Mouse (Mus musculus) heart, embryonic 12.5 days (tissue): ENCODE results near the gene Ano10. TPM values are rescaled to one million over a fixed set of nuclear protein-coding genes. Genes with fewer than 3 reads are reported as not detected.
"Not testable (repeated sequence)": the region's sequence is repeated elsewhere in the genome, so short reads cannot be mapped to it uniquely, and the experiment has no call there.

Source experiments
- ATAC-seq: fragments of 200-750 bp; cut with Nextera tagmentation; 2 replicates; pipeline ENCODE4 v1.8.0; 2017; ENCODE audit warnings: moderate TSS enrichment, moderate library complexity; ENCODE audit not compliant: insufficient number of reproducible peaks, low FRiP score
- H3K27ac ChIP-seq: fragments of 300-500 bp; sonication (generic); 2 replicates; pipeline ENCODE4 v1.5.1; 2016; ENCODE audit warnings: mild to moderate bottlenecking, moderate library complexity; ENCODE audit not compliant: poor library complexity, severe bottlenecking
- H3K27me3 ChIP-seq: fragments of 300-500 bp; sonication (generic); replicated peaks from 2 replicates; pipeline ENCODE4 v1.6.1; 2016; ENCODE audit warnings: mild to moderate bottlenecking, moderate library complexity
- H3K36me3 ChIP-seq: fragments of 300-500 bp; sonication (generic); 2 replicates; pipeline ENCODE4 v1.6.1; 2016; ENCODE audit warnings: mild to moderate bottlenecking, moderate library complexity
- H3K4me1 ChIP-seq: fragments of 300-500 bp; sonication (generic); replicated peaks from 2 replicates; pipeline ENCODE4 v1.6.1; 2016; ENCODE audit warnings: mild to moderate bottlenecking
- H3K4me2 ChIP-seq: fragments of 300-500 bp; sonication (generic); 2 replicates; pipeline ENCODE4 v1.6.1; 2016; ENCODE audit warnings: mild to moderate bottlenecking, moderate library complexity
- H3K4me3 ChIP-seq: fragments of 300-500 bp; sonication (generic); 2 replicates; pipeline ENCODE4 v1.5.1; 2016; ENCODE audit warnings: mild to moderate bottlenecking
- H3K9ac ChIP-seq: fragments of 300-500 bp; sonication (generic); 2 replicates; pipeline ENCODE4 v1.6.1; 2016; ENCODE audit warnings: mild to moderate bottlenecking, moderate library complexity
- H3K9me3 ChIP-seq: fragments of 300-500 bp; sonication (generic); replicated peaks from 2 replicates; pipeline ENCODE4 v1.6.1; 2016; ENCODE audit warnings: mild to moderate bottlenecking, moderate library complexity
- WGBS: fragments of 180-500 bp; shearing (Covaris S2); methylation state at CpG from one replicate; pipeline ENCODE4 v1.1.7; 2016; 5-methylcytosine and 5-hydroxymethylcytosine counted together
- polyA plus RNA-seq: library from polyadenylated mRNA; unstranded; fragments of >200 nt; fragmentation: Nextera tagmentation; extraction: Ambion mirVana; gene quantifications from 2 replicates; pipeline ENCODE4 v1.2.1, GENCODE M21; 2016

The Ano10 gene
- polyA plus RNA-seq, 1 experiment from 2014 or later, result 34.7 TPM

GRCm38 (mm10) chr9:122314386-122314785, 20.2 kb upstream of the Ano10 start:
- Histone ChIP-seq H3K4me1 (peaks cover 4% of the 10 kb centered on the region), H3K36me3 (no peaks in the 10 kb centered on the region), H3K4me3 (no peak overlapping the region), H3K4me2 (no peak overlapping the region), H3K9me3 (no peaks in the 10 kb centered on the region), H3K9ac (no peak overlapping the region), H3K27ac (no peak overlapping the region), H3K27me3 (no peaks in the 10 kb centered on the region)
- ATAC-seq, result no peak
- 85% methylated on average over 6 of the region's 6 CpGs for WGBS

GRCm38 (mm10) chr9:122313128-122313527, 18.9 kb upstream of the Ano10 start:
- H3K36me3 ChIP-seq, H3K27ac ChIP-seq, H3K4me1 ChIP-seq, H3K27me3 ChIP-seq, H3K9me3 ChIP-seq, H3K4me3 ChIP-seq, ATAC-seq, H3K9ac ChIP-seq, H3K4me2 ChIP-seq: not testable (repeated sequence)
- 61% methylated on average over 1 of the region's 1 CpGs for WGBS

- Histone ChIP-seq H3K9ac (no peak overlapping the region), H3K4me2 (no peak overlapping the region), H3K27ac (no peak overlapping the region), H3K36me3 (no peaks in the 10 kb centered on the region), H3K4me3 (no peak overlapping the region), H3K27me3 (no peaks in the 10 kb centered on the region), H3K9me3 (no peaks in the 10 kb centered on the region), H3K4me1 (peaks cover 7% of the 10 kb centered on the region)
- no peak for ATAC-seq
- WGBS, result 73% methylated on average over 7 of the region's 7 CpGs
Observed at GRCm38 (mm10) chr9:122312296-122312990, 18.2 kb upstream of the Ano10 start.

GRCm38 (mm10) chr9:122311051-122311760, 17.0 kb upstream of the Ano10 start:
- ATAC-seq, result peak; percentile 37; the same call in 1 of the 2 replicates
- H3K9me3 ChIP-seq, result no peaks in the 10 kb centered on the region
- H3K36me3 ChIP-seq, result no peaks in the 10 kb centered on the region
- H3K4me2 ChIP-seq, result peak overlapping the region; percentile 72
- H3K9ac ChIP-seq, result peak overlapping the region; percentile 81
- peaks cover 7% of the 10 kb centered on the region for H3K4me1 ChIP-seq
- H3K27me3 ChIP-seq, result no peaks in the 10 kb centered on the region
- WGBS, result 72% methylated on average over 7 of the region's 7 CpGs
- H3K27ac ChIP-seq, result no peak overlapping the region
- peak overlapping the region; percentile 58 for H3K4me3 ChIP-seq

GRCm38 (mm10) chr9:122310613-122311049, 16.4 kb upstream of the Ano10 start:
- peaks cover 7% of the 10 kb centered on the region for H3K4me1 ChIP-seq
- no peaks in the 10 kb centered on the region for H3K27me3 ChIP-seq
- H3K36me3 ChIP-seq, result no peaks in the 10 kb centered on the region
- peak overlapping the region; percentile 81 for H3K9ac ChIP-seq
- H3K27ac ChIP-seq, result no peak overlapping the region
- peak overlapping the region; percentile 72 for H3K4me2 ChIP-seq
- peak; percentile 80 for ATAC-seq
- 6% methylated on average over 18 of the region's 19 CpGs for WGBS
- no peaks in the 10 kb centered on the region for H3K9me3 ChIP-seq
- H3K4me3 ChIP-seq, result peak overlapping the region; percentile 58

- 0 out of 2 replicates have a peak, but pooled peaks have one; percentile 27 for ATAC-seq
- WGBS, result 48% methylated on average over 14 of the region's 14 CpGs
- Histone ChIP-seq H3K27me3 (no peaks in the 10 kb centered on the region), H3K9ac (no peak overlapping the region), H3K9me3 (no peaks in the 10 kb centered on the region), H3K27ac (no peak overlapping the region), H3K4me2 (peak overlapping the region; percentile 31; the same call in 1 of the 2 replicates), H3K36me3 (no peaks in the 10 kb centered on the region), H3K4me1 (peaks cover 7% of the 10 kb centered on the region), H3K4me3 (no peak overlapping the region)
Observed at GRCm38 (mm10) chr9:122309013-122309980, 15.1 kb upstream of the Ano10 start.

- no peak overlapping the region for H3K27ac ChIP-seq
- no peak overlapping the region for H3K4me2 ChIP-seq
- H3K4me3 ChIP-seq, result no peak overlapping the region
- H3K9ac ChIP-seq, result no peak overlapping the region
- H3K36me3 ChIP-seq, result no peaks in the 10 kb centered on the region
- H3K9me3 ChIP-seq, result no peaks in the 10 kb centered on the region
- 70% methylated on average over 3 of the region's 3 CpGs for WGBS
- no peaks in the 10 kb centered on the region for H3K27me3 ChIP-seq
- no peak for ATAC-seq
- peaks cover 7% of the 10 kb centered on the region for H3K4me1 ChIP-seq
Observed at GRCm38 (mm10) chr9:122305302-122305701, 11.1 kb upstream of the Ano10 start.

GRCm38 (mm10) chr9:122296169-122296568, 1.9 kb upstream of the Ano10 start:
- Histone ChIP-seq H3K9ac (no peak overlapping the region), H3K4me1 (peaks cover 6% of the 10 kb centered on the region), H3K4me2 (no peak overlapping the region), H3K27ac (no peak overlapping the region), H3K9me3 (no peaks in the 10 kb centered on the region), H3K27me3 (no peaks in the 10 kb centered on the region), H3K36me3 (no peaks in the 10 kb centered on the region), H3K4me3 (no peak overlapping the region)
- no peak for ATAC-seq
- 72% methylated on average over 5 of the region's 5 CpGs for WGBS

- Histone ChIP-seq H3K36me3 (no peaks in the 10 kb centered on the region), H3K9me3 (no peaks in the 10 kb centered on the region), H3K4me3 (no peak overlapping the region), H3K4me1 (peaks cover 6% of the 10 kb centered on the region), H3K27me3 (no peaks in the 10 kb centered on the region), H3K27ac (no peak overlapping the region), H3K4me2 (no peak overlapping the region), H3K9ac (no peak overlapping the region)
- no peak for ATAC-seq
Observed at GRCm38 (mm10) chr9:122295396-122295795, 1.2 kb upstream of the Ano10 start.

GRCm38 (mm10) chr9:122293865-122294241, 370 bp downstream of the Ano10 start:
- ATAC-seq, result peak; percentile 60
- Histone ChIP-seq H3K9ac (peak overlapping the region; percentile 79), H3K4me3 (peak overlapping the region; percentile 70), H3K9me3 (no peaks in the 10 kb centered on the region), H3K4me2 (peak overlapping the region; percentile 66), H3K27me3 (no peaks in the 10 kb centered on the region), H3K27ac (peak overlapping the region; percentile 46; the same call in 1 of the 2 replicates), H3K4me1 (peaks cover 6% of the 10 kb centered on the region), H3K36me3 (no peaks in the 10 kb centered on the region)
- WGBS, result 1% methylated on average over 23 of the region's 23 CpGs

- Histone ChIP-seq H3K4me2 (no peak overlapping the region), H3K9me3 (no peaks in the 10 kb centered on the region), H3K9ac (no peak overlapping the region), H3K4me3 (no peak overlapping the region), H3K27me3 (no peaks in the 10 kb centered on the region), H3K27ac (no peak overlapping the region), H3K4me1 (peaks cover 16% of the 10 kb centered on the region), H3K36me3 (no peaks in the 10 kb centered on the region)
- WGBS, result 81% methylated on average over 2 of the region's 2 CpGs
- no peak for ATAC-seq
Observed at GRCm38 (mm10) chr9:122290192-122290591, 4.0 kb downstream of the Ano10 start.
